Mouse (Mus musculus) liver, embryonic 14.5 days (tissue): ENCODE measurements around the gene Troap. TPM values are rescaled to one million over a fixed set of nuclear protein-coding genes. Genes with fewer than 3 reads are reported as not detected.

ENCODE experiments used
- ATAC-seq: fragments of 200-750 bp; cut with Nextera tagmentation; 2 replicates; pipeline ENCODE4 v1.8.0; 2017; ENCODE audit warnings: moderate number of reproducible peaks, mild to moderate bottlenecking, moderate library complexity; ENCODE audit not compliant: insufficient read depth
- DNase-seq, 3 experiments: peaks; one replicate each; pipeline ENCODE4 v3.0.0-alpha.2; 2012 to 2013; ENCODE audit warnings: low read depth in 3 of 3, low spot score in 3 of 3
- H3K27ac ChIP-seq: fragments of 300-500 bp; sonication (generic); 2 replicates; pipeline ENCODE4 v1.5.1; 2014; ENCODE audit warnings: moderate library complexity, mild to moderate bottlenecking, control low read depth, inconsistent platforms
- H3K27me3 ChIP-seq: fragments of 300-500 bp; sonication (generic); 2 replicates; pipeline ENCODE4 v1.6.1; 2014; ENCODE audit warnings: mild to moderate bottlenecking, low read length, moderate library complexity; ENCODE audit not compliant: control insufficient read depth, insufficient read depth
- H3K36me3 ChIP-seq: fragments of 300-500 bp; sonication (generic); replicated peaks from 2 replicates; pipeline ENCODE4 v1.6.1; 2014; ENCODE audit warnings: low read depth; ENCODE audit not compliant: control insufficient read depth, insufficient read depth
- H3K4me1 ChIP-seq, 2 experiments: fragments of 200-500 bp in 1 of 2; fragments of 300-500 bp in 1 of 2; sonication (generic) in 1 of 2; replicated peaks; 2 replicates each; pipeline ENCODE4 v1.6.1; 2012 to 2014; ENCODE audit warnings: antibody characterized with exemption in 1 of 2, inconsistent platforms in 1 of 2, low read length in 1 of 2; ENCODE audit not compliant: control insufficient read depth in 2 of 2, insufficient read depth in 2 of 2
- H3K4me2 ChIP-seq: fragments of 300-500 bp; sonication (generic); 2 replicates; pipeline ENCODE4 v1.6.1; 2014; ENCODE audit warnings: low read depth, mild to moderate bottlenecking, control low read depth, moderate library complexity
- H3K4me3 ChIP-seq, 2 experiments: fragments of 200-500 bp in 1 of 2; fragments of 300-500 bp in 1 of 2; sonication (generic) in 1 of 2; 2 replicates each; pipeline ENCODE4 v1.5.1; 2012 to 2014; ENCODE audit warnings: low read depth in 2 of 2, low read length in 2 of 2, mild to moderate bottlenecking in 2 of 2, control low read depth in 1 of 2, inconsistent platforms in 1 of 2, moderate library complexity in 1 of 2; ENCODE audit not compliant: insufficient read depth in 1 of 2
- H3K9ac ChIP-seq: fragments of 300-500 bp; sonication (generic); replicated peaks from 2 replicates; pipeline ENCODE4 v1.6.1; 2014; ENCODE audit warnings: mild to moderate bottlenecking, control low read depth, moderate library complexity
- H3K9me3 ChIP-seq: fragments of 300-500 bp; sonication (generic); 2 replicates; pipeline ENCODE4 v1.6.1; 2016; ENCODE audit warnings: low read length, mixed read lengths; ENCODE audit not compliant: control insufficient read depth
- CTCF ChIP-seq: IDR thresholded peaks from 2 replicates; pipeline ENCODE4 v1.5.1; 2016; ENCODE audit warnings: antibody characterized with exemption, low read depth, control low read depth
- EP300 ChIP-seq: IDR thresholded peaks from 2 replicates; pipeline ENCODE4 v1.6.1; 2016; ENCODE audit warnings: antibody characterized with exemption, low read depth
- WGBS: fragments of 180-500 bp; shearing (Covaris S2); extraction: QIAGEN DNeasy Blood & Tissue Kit; methylation state at CpG from one replicate; pipeline ENCODE4 v1.1.7; 2014; ENCODE audit not compliant: insufficient replicate concordance; 5-methylcytosine and 5-hydroxymethylcytosine counted together
- polyA plus RNA-seq, 2 experiments: library from polyadenylated mRNA; depleted of rRNA in 1 of 2; stranded (reverse) in 1 of 2; unstranded in 1 of 2; fragments of >200 nt; fragmentation: Nextera tagmentation in 1 of 2; extraction: Ambion mirVana in 1 of 2; gene quantifications; 2 replicates each; pipeline versions ENCODE4 v1.2.1 to v1.2.3; 2012 to 2014

The Troap gene
- polyA plus RNA-seq, 2 experiments, result 11.1 to 15.7 TPM

- no peak overlapping the region for H3K9ac ChIP-seq
- peaks cover 58% of the 10 kb centered on the region for H3K36me3 ChIP-seq
- TF ChIP-seq CTCF, result no peak
- no peak for TF ChIP-seq EP300
These were observed 38.0 kb upstream of the Troap start for GRCm38 (mm10) chr15:99036249-99036905.

GRCm38 (mm10) chr15:99038025-99038424 lies 36.4 kb upstream of the Troap start:
- H3K27ac ChIP-seq, result no peak overlapping the region
- no peak overlapping the region for H3K4me3 ChIP-seq
- ATAC-seq, result no peak
- no peak for TF ChIP-seq EP300
- TF ChIP-seq CTCF, result no peak
- H3K4me2 ChIP-seq, result no peak overlapping the region
- no peaks in the 10 kb centered on the region for H3K27me3 ChIP-seq
- peaks cover 46% of the 10 kb centered on the region for H3K36me3 ChIP-seq
- H3K4me1 ChIP-seq, result peaks cover 7 to 9% of the 10 kb centered on the region in 2 experiments
- no peak for DNase-seq
- 72% methylated on average over 1 of the region's 1 CpGs for WGBS
- H3K9me3 ChIP-seq, result no peaks in the 10 kb centered on the region
- H3K9ac ChIP-seq, result no peak overlapping the region

More at GRCm38 (mm10) chr15:99036249-99036905, 38.0 kb upstream of the Troap start:
- Histone ChIP-seq H3K4me2 (no peak overlapping the region), H3K27ac (no peak overlapping the region), H3K9me3 (no peaks in the 10 kb centered on the region), H3K4me3 (no peak overlapping the region), H3K4me1 (peaks cover 19 to 21% of the 10 kb centered on the region in 2 experiments), H3K27me3 (no peaks in the 10 kb centered on the region)
- 90% methylated on average over 8 of the region's 8 CpGs for WGBS
- no peak for DNase-seq
- ATAC-seq, result no peak

- peaks cover under 1 to 2% of the 10 kb centered on the region in 2 experiments; a peak in 3 of 4 replicates for H3K4me1 ChIP-seq
- H3K36me3 ChIP-seq, result peaks cover 39% of the 10 kb centered on the region
- H3K9me3 ChIP-seq, result no peaks in the 10 kb centered on the region
- WGBS, result 87% methylated on average over 5 of the region's 5 CpGs
- no peak overlapping the region for H3K4me2 ChIP-seq
- no peak for DNase-seq
- no peak overlapping the region for H3K27ac ChIP-seq
- no peak for ATAC-seq
- no peak overlapping the region for H3K4me3 ChIP-seq
- no peaks in the 10 kb centered on the region for H3K27me3 ChIP-seq
- no peak overlapping the region for H3K9ac ChIP-seq
- TF ChIP-seq EP300, result no peak
- TF ChIP-seq CTCF, result no peak
These were observed 35.6 kb upstream of the Troap start for GRCm38 (mm10) chr15:99038797-99039196.

GRCm38 (mm10) chr15:99039306-99039705 lies 35.1 kb upstream of the Troap start:
- H3K9me3 ChIP-seq, result no peaks in the 10 kb centered on the region
- H3K36me3 ChIP-seq, result peaks cover 37% of the 10 kb centered on the region
- TF ChIP-seq EP300 (no peak), CTCF (no peak)
- H3K4me2 ChIP-seq, result no peak overlapping the region
- WGBS, result 69% methylated on average over 4 of the region's 4 CpGs
- no peak overlapping the region for H3K27ac ChIP-seq
- H3K27me3 ChIP-seq, result no peaks in the 10 kb centered on the region
- DNase-seq (no peak), ATAC-seq (no peak)
- H3K9ac ChIP-seq, result no peak overlapping the region
- H3K4me1 ChIP-seq, result no peaks in the 10 kb centered on the region; a peak in 1 of 4 replicates
- H3K4me3 ChIP-seq, result no peak overlapping the region

- Histone ChIP-seq H3K36me3 (peaks cover 27% of the 10 kb centered on the region), H3K9ac (no peak overlapping the region), H3K9me3 (no peaks in the 10 kb centered on the region), H3K27ac (no peak overlapping the region), H3K4me3 (no peak overlapping the region), H3K4me1 (no peaks in the 10 kb centered on the region; a peak in 1 of 4 replicates), H3K27me3 (no peaks in the 10 kb centered on the region), H3K4me2 (no peak overlapping the region)
- ATAC-seq (no peak), DNase-seq (no peak)
- no peak for TF ChIP-seq EP300
- TF ChIP-seq CTCF, result peak; percentile 74
- 58% methylated on average over 26 of the region's 26 CpGs for WGBS
These were observed 34.1 kb upstream of the Troap start for GRCm38 (mm10) chr15:99039996-99040919.
